Mouse (Mus musculus): ENCODE results near the gene Wscd1. TPM values are rescaled to one million over a fixed set of nuclear protein-coding genes. Genes with fewer than 3 reads are reported as not detected.
"Not testable (repeated sequence)": the region's sequence is repeated elsewhere in the genome, so short reads cannot be mapped to it uniquely, and the experiment has no call there.

The Wscd1 gene
- total and polyA plus RNA-seq, 2 experiments from 2014 or later: 81.5 to 143 TPM

GRCm38 (mm10) chr11:71817341-71817740 lies 67.6 kb downstream of the Wscd1 start:
- Histone ChIP-seq H3K4me1 (ENCODE audit: insufficient read depth, low read length) (peaks cover 9% of the 10 kb centered on the region; the same call in 1 of the 2 replicates), H3K4me3 (ENCODE audit: low read depth, low read length) (no peak overlapping the region), H3K27me3 (ENCODE audit: insufficient read depth, low read length) (no peaks in the 10 kb centered on the region), H3K9ac (replicated peaks; ENCODE audit: low read length, poor library complexity, severe bottlenecking) (no peak overlapping the region), H3K9me3 (ENCODE audit: low read length) (no peaks in the 10 kb centered on the region), H3K36me3 (ENCODE audit: insufficient read depth, low read length) (no peaks in the 10 kb centered on the region), H3K4me2 (ENCODE audit: low read depth, low read length, poor library complexity, severe bottlenecking) (no peak overlapping the region), H3K27ac (ENCODE audit: low read depth, low read length) (no peak overlapping the region)
- ATAC-seq (ENCODE audit: low FRiP score): no peak
- DNase-seq (ENCODE audit: low spot score): no peak
- no peak for TF ChIP-seq CTCF (IDR thresholded peaks at IDR 0.05)
- 87% methylated on average over 4 of the region's 4 CpGs for WGBS

- 87% methylated on average over 5 of the region's 5 CpGs for WGBS
- Histone ChIP-seq H3K4me1 (ENCODE audit: insufficient read depth, low read length) (peaks cover 9% of the 10 kb centered on the region; the same call in 1 of the 2 replicates), H3K4me3 (ENCODE audit: low read depth, low read length) (no peak overlapping the region), H3K9me3 (ENCODE audit: low read length) (no peaks in the 10 kb centered on the region), H3K27ac (ENCODE audit: low read depth, low read length) (no peak overlapping the region), H3K9ac (replicated peaks; ENCODE audit: low read length, poor library complexity, severe bottlenecking) (no peak overlapping the region), H3K27me3 (ENCODE audit: insufficient read depth, low read length) (no peaks in the 10 kb centered on the region), H3K36me3 (ENCODE audit: insufficient read depth, low read length) (no peaks in the 10 kb centered on the region), H3K4me2 (ENCODE audit: low read depth, low read length, poor library complexity, severe bottlenecking) (no peak overlapping the region)
- no peak for TF ChIP-seq CTCF (IDR thresholded peaks at IDR 0.05)
- DNase-seq (ENCODE audit: low spot score) (no peak), ATAC-seq (ENCODE audit: low FRiP score) (no peak)
These were observed 68.4 kb downstream of the Wscd1 start for GRCm38 (mm10) chr11:71818111-71818510.

GRCm38 (mm10) chr11:71819901-71820300 lies 70.2 kb downstream of the Wscd1 start:
- H3K9ac ChIP-seq (replicated peaks; ENCODE audit: low read length, poor library complexity, severe bottlenecking): no peak overlapping the region
- DNase-seq (ENCODE audit: low spot score) (no peak), ATAC-seq (ENCODE audit: low FRiP score) (no peak)
- WGBS: 72% methylated on average over 9 of the region's 9 CpGs
- H3K4me1 ChIP-seq (ENCODE audit: insufficient read depth, low read length): peaks cover 2% of the 10 kb centered on the region; the same call in 1 of the 2 replicates
- no peaks in the 10 kb centered on the region for H3K27me3 ChIP-seq (ENCODE audit: insufficient read depth, low read length)
- H3K4me2 ChIP-seq (ENCODE audit: low read depth, low read length, poor library complexity, severe bottlenecking): no peak overlapping the region
- no peaks in the 10 kb centered on the region for H3K9me3 ChIP-seq (ENCODE audit: low read length)
- TF ChIP-seq CTCF (IDR thresholded peaks at IDR 0.05): no peak
- no peak overlapping the region for H3K27ac ChIP-seq (ENCODE audit: low read depth, low read length)
- H3K4me3 ChIP-seq (ENCODE audit: low read depth, low read length): no peak overlapping the region
- H3K36me3 ChIP-seq (ENCODE audit: insufficient read depth, low read length): no peaks in the 10 kb centered on the region

- 52% methylated on average over 10 of the region's 10 CpGs for WGBS
These were observed 71.1 kb downstream of the Wscd1 start for GRCm38 (mm10) chr11:71820847-71821246.

GRCm38 (mm10) chr11:71821526-71821925 lies 71.8 kb downstream of the Wscd1 start:
- H3K27me3 ChIP-seq (ENCODE audit: insufficient read depth, low read length); DNase-seq (ENCODE audit: low spot score); H3K4me1 ChIP-seq (ENCODE audit: insufficient read depth, low read length); H3K36me3 ChIP-seq (ENCODE audit: insufficient read depth, low read length); ATAC-seq (ENCODE audit: low FRiP score); H3K9ac ChIP-seq (replicated peaks; ENCODE audit: low read length, poor library complexity, severe bottlenecking); H3K4me2 ChIP-seq (ENCODE audit: low read depth, low read length, poor library complexity, severe bottlenecking); H3K9me3 ChIP-seq (ENCODE audit: low read length); H3K4me3 ChIP-seq (ENCODE audit: low read depth, low read length); H3K27ac ChIP-seq (ENCODE audit: low read depth, low read length): not testable (repeated sequence)
- WGBS: 81% methylated on average over 6 of the region's 6 CpGs

More at GRCm38 (mm10) chr11:71820847-71821246, 71.1 kb downstream of the Wscd1 start:
- H3K9ac ChIP-seq (replicated peaks; ENCODE audit: low read length, poor library complexity, severe bottlenecking): no peak overlapping the region
- H3K4me3 ChIP-seq (ENCODE audit: low read depth, low read length): no peak overlapping the region
- ATAC-seq (ENCODE audit: low FRiP score): no peak
- H3K36me3 ChIP-seq (ENCODE audit: insufficient read depth, low read length): no peaks in the 10 kb centered on the region
- TF ChIP-seq CTCF (IDR thresholded peaks at IDR 0.05): no peak
- peaks cover 2% of the 10 kb centered on the region; the same call in 1 of the 2 replicates for H3K4me1 ChIP-seq (ENCODE audit: insufficient read depth, low read length)
- H3K27me3 ChIP-seq (ENCODE audit: insufficient read depth, low read length): no peaks in the 10 kb centered on the region
- DNase-seq (ENCODE audit: low spot score): no peak
- 0 out of 2 replicates have a peak overlapping the region, but pooled peaks have one; percentile 3 for H3K4me2 ChIP-seq (ENCODE audit: low read depth, low read length, poor library complexity, severe bottlenecking)
- H3K27ac ChIP-seq (ENCODE audit: low read depth, low read length): no peak overlapping the region
- no peaks in the 10 kb centered on the region for H3K9me3 ChIP-seq (ENCODE audit: low read length)

- WGBS: 88% methylated on average over 5 of the region's 5 CpGs
- H3K4me2 ChIP-seq (ENCODE audit: low read depth, low read length, poor library complexity, severe bottlenecking): no peak overlapping the region
- DNase-seq (ENCODE audit: low spot score) (no peak), ATAC-seq (ENCODE audit: low FRiP score) (no peak)
- TF ChIP-seq CTCF (IDR thresholded peaks at IDR 0.05): no peak
- no peak overlapping the region for H3K4me3 ChIP-seq (ENCODE audit: low read depth, low read length)
- no peak overlapping the region for H3K9ac ChIP-seq (replicated peaks; ENCODE audit: low read length, poor library complexity, severe bottlenecking)
- H3K27me3 ChIP-seq (ENCODE audit: insufficient read depth, low read length): no peaks in the 10 kb centered on the region
- no peaks in the 10 kb centered on the region for H3K36me3 ChIP-seq (ENCODE audit: insufficient read depth, low read length)
- H3K27ac ChIP-seq (ENCODE audit: low read depth, low read length): no peak overlapping the region
- H3K4me1 ChIP-seq (ENCODE audit: insufficient read depth, low read length): peaks cover 2% of the 10 kb centered on the region; the same call in 1 of the 2 replicates
- no peaks in the 10 kb centered on the region for H3K9me3 ChIP-seq (ENCODE audit: low read length)
These were observed 72.3 kb downstream of the Wscd1 start for GRCm38 (mm10) chr11:71822031-71822430.
